Mouse (Mus musculus) cerebellum, adult 11 months (tissue): ENCODE data around the gene Noxred1.
"Not testable (repeated sequence)": the region's sequence is repeated elsewhere in the genome, so short reads cannot be mapped to it uniquely, and the experiment has no call there.

Source experiments
- DNase-seq: peaks from one replicate; pipeline ENCODE4 v3.0.0; 2022

The Noxred1 gene

GRCm38 (mm10) chr12:87238632-87239031 is at the start of gene Noxred1:
TSS of gene Noxred1 (minus strand) at chr12:87238732.
- DNase-seq = no peak

- no peak for DNase-seq
Observed at GRCm38 (mm10) chr12:87284726-87285125, 46.2 kb upstream of the Noxred1 start.

GRCm38 (mm10) chr12:87284268-87284667 is 45.7 kb upstream of the Noxred1 start:
- DNase-seq = no peak

- no peak for DNase-seq
Observed at GRCm38 (mm10) chr12:87283706-87284105, 45.2 kb upstream of the Noxred1 start.

- DNase-seq = no peak
Observed at GRCm38 (mm10) chr12:87282743-87283142, 44.2 kb upstream of the Noxred1 start.

- DNase-seq = no peak
Observed at GRCm38 (mm10) chr12:87281766-87282165, 43.2 kb upstream of the Noxred1 start.

- DNase-seq = no peak
Observed at GRCm38 (mm10) chr12:87279879-87280278, 41.3 kb upstream of the Noxred1 start.

GRCm38 (mm10) chr12:87279350-87279749 is 40.8 kb upstream of the Noxred1 start:
- no peak for DNase-seq

GRCm38 (mm10) chr12:87278118-87278730 is 39.7 kb upstream of the Noxred1 start:
- DNase-seq = no peak

GRCm38 (mm10) chr12:87277251-87277650 is 38.7 kb upstream of the Noxred1 start:
- not testable (repeated sequence) for DNase-seq

GRCm38 (mm10) chr12:87274853-87275831 is 36.6 kb upstream of the Noxred1 start:
- no peak for DNase-seq

GRCm38 (mm10) chr12:87267682-87268081 is 29.1 kb upstream of the Noxred1 start:
- peak; percentile 22 for DNase-seq

- DNase-seq = no peak
Observed at GRCm38 (mm10) chr12:87266827-87267603, 28.5 kb upstream of the Noxred1 start.

- DNase-seq = peak; percentile 87
Observed at GRCm38 (mm10) chr12:87266108-87266826, 27.7 kb upstream of the Noxred1 start, which contains the start of the genes Vipas39 and Ahsa1. TSS of gene Vipas39 (minus strand) at chr12:87266256. TSS of gene Ahsa1 (plus strand) at chr12:87266479.

GRCm38 (mm10) chr12:87265444-87265843 is 26.9 kb upstream of the Noxred1 start:
- no peak for DNase-seq

GRCm38 (mm10) chr12:87260562-87260961 is 22.0 kb upstream of the Noxred1 start:
- no peak for DNase-seq

GRCm38 (mm10) chr12:87256629-87257028 is 18.1 kb upstream of the Noxred1 start:
- no peak for DNase-seq

- no peak for DNase-seq
Observed at GRCm38 (mm10) chr12:87253878-87254277, 15.3 kb upstream of the Noxred1 start.

GRCm38 (mm10) chr12:87250161-87250560 is 11.6 kb upstream of the Noxred1 start:
- DNase-seq = no peak

- DNase-seq = no peak
Observed at GRCm38 (mm10) chr12:87236882-87237483, 1.5 kb downstream of the Noxred1 start.

GRCm38 (mm10) chr12:87230379-87230895 is 8.1 kb downstream of the Noxred1 start:
- DNase-seq = no peak

- DNase-seq = no peak
Observed at GRCm38 (mm10) chr12:87229633-87230032, 8.9 kb downstream of the Noxred1 start.
